Mouse (Mus musculus) induced T-regulatory cell, adult 2 months (primary cell): ENCODE measurements around the gene Samd13.
A peak's percentile ranks its signal among the peaks of the same experiment; 100 is the strongest.

Source experiments
- DNase-seq: peaks from one replicate; pipeline ENCODE4 v3.0.0-alpha.2; 2012; ENCODE audit warnings: low read depth

The Samd13 gene

DNA sequence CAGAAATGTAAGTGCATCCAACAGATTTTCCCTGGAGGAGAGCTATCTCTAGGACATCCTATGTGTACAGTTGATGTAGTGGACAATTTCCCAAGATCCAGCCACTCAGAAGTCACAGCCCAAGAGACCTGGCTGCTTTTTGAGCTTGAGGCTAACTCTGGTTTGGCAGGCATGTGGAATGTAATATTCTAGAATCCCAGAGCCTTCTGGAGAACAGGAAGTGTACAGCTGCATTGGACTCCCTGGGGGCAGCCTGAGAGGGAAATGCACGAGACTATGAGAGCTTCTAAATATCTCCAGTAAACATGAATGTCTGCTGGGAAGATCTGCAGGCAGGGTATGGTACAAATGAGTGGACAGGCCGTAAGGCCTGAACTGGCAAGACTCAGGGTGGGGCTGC, 14.3 kb downstream of the Samd13 start:
- no peak for DNase-seq

- DNase-seq: no peak
Observed at GRCm38 (mm10) chr3:146661907-146662306, 23.5 kb downstream of the Samd13 start.

- no peak for DNase-seq
Observed at GRCm38 (mm10) chr3:146661001-146661400, 24.4 kb downstream of the Samd13 start.

DNA sequence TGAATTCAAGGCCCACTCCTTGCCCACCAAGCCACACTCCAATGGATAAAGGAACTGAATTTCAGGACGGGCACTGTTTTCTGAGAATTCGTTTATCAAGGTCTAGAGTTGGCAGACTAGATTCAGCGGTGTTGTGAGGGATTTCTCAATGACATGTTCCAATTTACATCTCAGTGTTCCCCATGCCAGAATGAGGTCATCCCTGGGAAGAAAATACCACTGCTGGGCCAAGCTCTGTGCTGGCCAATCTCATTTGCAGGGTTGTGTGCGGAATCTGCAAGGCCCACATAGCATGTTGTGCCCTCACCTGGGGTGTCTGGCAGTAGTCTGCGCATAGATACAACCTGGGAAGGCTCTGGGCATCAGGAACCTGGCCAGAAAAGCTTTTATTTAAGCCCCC, 26.1 kb downstream of the Samd13 start:
- no peak for DNase-seq

DNA sequence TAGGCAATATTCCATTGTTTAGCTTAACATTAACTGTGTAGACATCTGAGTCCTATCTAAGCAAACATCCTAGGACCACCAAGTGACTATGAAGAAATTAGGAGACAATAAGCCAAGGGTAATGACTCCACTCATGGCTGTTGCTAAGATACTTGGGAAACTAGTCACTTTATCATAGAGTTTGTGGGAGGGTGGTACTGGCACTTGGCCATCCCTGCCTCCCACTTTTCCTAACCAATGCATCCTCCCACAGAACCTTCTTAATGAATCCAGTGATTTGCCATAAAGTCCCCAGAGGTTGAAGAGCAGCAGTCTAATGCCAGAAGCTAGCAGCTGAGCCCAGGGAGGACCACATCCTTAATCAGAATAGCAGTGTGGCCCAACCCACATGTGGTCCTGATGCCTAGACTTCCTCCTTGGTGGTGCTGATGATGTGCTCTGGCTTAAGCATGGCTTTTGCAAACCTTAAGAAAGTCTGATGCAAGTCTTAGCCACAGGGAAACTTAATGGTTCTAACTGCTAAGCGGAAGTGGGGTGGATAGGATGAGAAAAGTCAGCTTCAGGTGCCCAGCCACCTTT, 27.2 kb downstream of the Samd13 start:
- no peak for DNase-seq

GRCm38 (mm10) chr3:146657433-146657832, 28.0 kb downstream of the Samd13 start:
- DNase-seq: no peak

DNA sequence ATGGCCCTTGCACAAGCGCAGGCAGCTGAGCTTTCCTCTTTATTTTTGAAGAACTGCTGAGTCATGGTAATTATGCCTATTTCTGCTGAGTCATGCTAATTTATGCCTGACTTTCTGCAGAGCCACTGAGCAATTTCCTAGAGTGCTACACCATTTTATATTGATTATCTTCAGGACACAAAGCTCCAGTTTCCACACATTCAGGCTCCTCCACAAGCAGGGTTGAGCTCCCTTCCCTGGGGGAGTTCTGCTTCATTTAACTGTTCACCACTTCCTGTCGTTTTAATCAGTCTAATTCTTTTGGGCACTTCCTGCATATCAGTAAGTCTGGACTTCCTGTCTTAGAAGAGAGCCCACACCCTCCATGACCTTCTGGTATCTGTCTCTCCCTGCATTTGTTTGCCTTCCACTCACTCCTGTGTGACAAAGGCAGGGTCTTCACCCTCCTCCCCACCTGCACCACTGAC, 30.2 kb downstream of the Samd13 start:
- DNase-seq: peak; percentile 2

GRCm38 (mm10) chr3:146653692-146654091, 31.7 kb downstream of the Samd13 start:
- no peak for DNase-seq

GRCm38 (mm10) chr3:146652431-146652830, 33.0 kb downstream of the Samd13 start:
- no peak for DNase-seq

- no peak for DNase-seq
Observed at GRCm38 (mm10) chr3:146651217-146651616, 34.2 kb downstream of the Samd13 start, which contains the start of gene 4930503B20Rik. Gene 4930503B20Rik (minus strand): TSS chr3:146651317.

- DNase-seq: no peak
Observed at GRCm38 (mm10) chr3:146650716-146651115, 34.7 kb downstream of the Samd13 start.

DNA sequence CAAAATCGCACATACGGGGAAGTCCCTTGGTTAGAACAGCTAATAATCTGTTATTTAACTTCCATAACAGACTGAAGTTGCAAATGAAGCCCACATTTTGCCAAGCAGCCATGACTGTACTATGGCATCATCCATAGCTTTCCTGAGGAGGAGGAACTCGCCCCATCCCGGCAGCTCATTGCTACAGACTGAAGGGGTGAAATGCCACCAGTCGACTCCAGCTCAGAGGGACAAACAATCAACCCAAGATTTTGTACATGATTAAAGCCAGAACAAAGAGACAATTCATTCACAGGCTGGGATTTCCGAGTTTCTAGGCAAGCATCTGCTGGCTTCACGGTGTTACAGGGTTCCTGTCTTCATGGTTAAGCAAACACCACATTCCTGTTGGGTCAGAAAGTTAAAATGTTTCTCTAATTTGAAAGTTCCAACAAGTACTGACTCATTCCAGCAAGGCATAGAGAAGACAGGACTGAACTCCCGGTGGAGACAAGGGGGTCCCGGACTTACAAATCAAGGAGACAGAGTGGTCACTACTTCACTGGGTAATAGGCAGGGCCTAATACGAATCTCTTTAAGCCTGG, 36.0 kb downstream of the Samd13 start:
- no peak for DNase-seq

DNA sequence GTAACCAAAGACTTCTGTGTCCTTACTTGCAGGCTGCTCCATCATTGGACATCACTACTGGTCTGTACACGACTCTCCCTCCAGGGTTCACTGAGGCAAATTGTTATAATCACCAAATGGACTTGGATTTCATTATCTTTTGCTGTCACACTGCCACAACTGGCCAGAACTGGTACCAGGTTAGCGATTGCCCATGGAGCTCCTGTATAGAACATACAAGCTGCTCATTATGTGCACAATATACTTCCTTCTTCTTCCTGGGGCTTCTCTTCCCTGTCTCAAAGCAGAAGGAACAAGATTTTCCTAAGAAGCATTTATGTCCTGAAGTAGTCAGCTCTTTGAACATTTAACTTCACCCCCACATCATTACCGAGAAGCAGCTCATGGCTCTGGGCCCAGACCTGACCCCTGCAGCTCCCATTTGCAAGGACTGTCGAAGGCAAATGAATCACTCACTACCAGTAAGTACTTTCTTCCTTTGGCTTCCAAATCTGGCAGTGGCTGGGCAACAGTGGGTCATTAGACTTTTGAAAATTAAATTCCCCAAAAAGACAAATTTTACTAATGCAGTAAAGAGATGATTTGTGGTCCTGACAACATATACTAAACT, 43.5 kb downstream of the Samd13 start:
- no peak for DNase-seq

DNA sequence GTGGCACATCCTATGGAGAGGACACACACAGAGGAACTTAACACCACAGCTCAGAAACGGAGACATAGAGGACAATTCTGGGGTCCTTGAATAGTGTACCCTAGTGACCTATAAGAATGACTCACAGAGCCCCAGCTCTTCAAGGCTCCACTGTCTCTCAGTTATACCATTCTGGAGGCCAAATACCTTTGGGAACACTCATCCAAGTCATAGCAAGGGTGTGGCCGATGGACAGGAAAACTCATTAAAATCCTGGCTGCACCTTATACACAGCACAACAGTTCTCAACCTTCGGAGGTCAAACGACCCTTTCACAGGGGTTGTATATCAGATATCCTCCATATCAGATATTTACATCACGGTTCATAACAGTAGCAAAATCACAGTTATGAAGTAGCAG, 52.9 kb downstream of the Samd13 start:
- DNase-seq: no peak

GRCm38 (mm10) chr3:146628227-146628982, 57.0 kb downstream of the Samd13 start:
- no peak for DNase-seq

DNA sequence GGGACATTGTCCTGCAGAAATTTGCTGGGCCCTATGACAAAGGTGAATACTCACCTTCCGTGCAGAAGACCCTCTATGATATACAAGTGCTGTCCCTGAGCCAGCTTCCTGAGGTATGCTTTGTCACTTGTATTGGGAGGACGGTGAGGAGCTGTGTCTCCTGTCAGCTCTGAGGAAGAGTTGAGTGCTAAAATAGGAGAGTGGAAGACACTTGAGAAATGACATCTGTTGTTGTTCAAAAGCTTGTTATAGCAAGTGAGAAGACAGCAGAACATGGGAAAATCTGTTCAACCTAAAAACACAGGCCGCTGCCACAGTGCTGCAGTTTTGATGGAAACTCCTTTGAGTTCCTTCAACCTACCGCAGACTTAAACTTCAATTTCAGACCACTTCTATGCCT, 59.6 kb downstream of the Samd13 start:
- DNase-seq: no peak

- DNase-seq: no peak
Observed at GRCm38 (mm10) chr3:146621966-146622365, 63.4 kb downstream of the Samd13 start.

- DNase-seq: no peak
Observed at GRCm38 (mm10) chr3:146620555-146621249, 64.7 kb downstream of the Samd13 start.

- no peak for DNase-seq
Observed at GRCm38 (mm10) chr3:146620101-146620500, 65.3 kb downstream of the Samd13 start.

DNA sequence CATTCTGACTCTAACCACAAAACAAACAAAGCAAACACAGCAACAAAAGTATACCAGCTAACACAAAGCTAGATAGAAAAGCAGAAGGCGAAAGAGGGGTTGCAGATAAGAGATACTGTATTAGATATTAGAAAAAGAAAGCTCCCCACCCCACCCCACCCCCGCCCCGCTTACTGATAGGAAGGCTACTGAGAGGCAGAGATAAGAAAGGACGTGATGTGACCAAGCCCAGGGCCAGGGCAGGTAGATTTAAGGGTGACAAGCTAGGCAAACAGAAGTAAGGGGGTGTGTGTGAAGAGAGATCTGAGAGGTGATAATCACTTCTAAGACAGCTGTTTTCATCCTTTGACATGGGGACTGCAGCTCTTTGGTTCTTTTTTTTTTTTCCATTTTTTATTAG, 67.0 kb downstream of the Samd13 start:
- no peak for DNase-seq

DNA sequence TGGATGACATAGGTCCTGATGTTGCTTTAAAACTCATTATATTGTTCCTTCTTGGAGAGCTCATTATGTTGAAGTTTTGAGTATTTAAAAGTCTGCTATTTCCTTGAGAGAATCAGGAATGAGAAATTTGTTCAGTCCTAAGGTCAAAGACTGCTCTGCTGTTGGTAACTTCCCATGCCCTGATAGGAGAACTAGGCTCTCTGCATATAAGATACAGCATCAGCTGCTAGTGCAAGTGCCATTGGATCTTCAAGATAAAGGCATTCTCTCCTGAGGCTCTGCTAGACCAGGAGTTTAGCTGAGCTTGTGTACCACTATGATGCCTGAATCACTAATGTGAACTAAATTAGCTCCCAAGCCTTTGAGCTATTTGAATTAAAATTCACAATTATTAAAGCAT, 67.4 kb downstream of the Samd13 start:
- no peak for DNase-seq
